In genomic region chr2:5869746-5870145, GRCm38 (mm10) we compare ENCODE assay signal across 21 mouse cellular contexts. TPM values are rescaled to one million over a fixed set of nuclear protein-coding genes. Genes with fewer than 3 reads are reported as not detected.
DNase-seq lines count a peak whose midpoint lies in the region; TF ChIP-seq lines count a peak whose summit lies in the region.
"Had no signal": no experiment of that assay in that cellular context is flagged by ENCODE, and none has a peak within 500 bp of the region (broad histone marks: within the 10 kb centered on the region; RNA-seq: fewer than 3 reads in every experiment).

No protein-coding gene starts in this region.

- H3K27ac ChIP-seq in liver, adult 2 months (replicated peaks; ENCODE audit: insufficient read depth, low read depth, low read length), result no peak overlapping the region
- H3K27ac ChIP-seq: embryonic facial prominence, embryonic 10.5 days; embryonic facial prominence, embryonic 12.5 days; forebrain, embryonic 13.5 days; forebrain, embryonic 15.5 days had no signal

- peaks cover 22% of the 10 kb centered on the region for H3K36me3 ChIP-seq in liver, adult 2 months (ENCODE audit: control insufficient read depth, insufficient read depth, low read length)

- H3K9ac ChIP-seq in liver, adult 2 months (ENCODE audit: low read depth, low read length), result no peak overlapping the region
- H3K9ac ChIP-seq: embryonic facial prominence, embryonic 12.5 days; forebrain, embryonic 13.5 days; forebrain, embryonic 15.5 days; forebrain, postnatal 0 days had no signal

- H3K27me3 ChIP-seq in liver, adult 2 months (ENCODE audit: control insufficient read depth, insufficient read depth, low read length), result no peaks in the 10 kb centered on the region
- H3K27me3 ChIP-seq: CH12.LX; embryonic facial prominence, embryonic 12.5 days; forebrain, embryonic 13.5 days; forebrain, embryonic 15.5 days had no signal

- DNase-seq in adrenal gland, adult (ENCODE audit: inconsistent age in 2 of 2, low spot score in 1 of 2), result peak; percentile 32 to 57
- no peak for DNase-seq in adrenal gland, postnatal 36 days
- DNase-seq in liver, adult 2 months (ENCODE audit: extremely low read depth, low read depth, low spot score), result peak; percentile 58
- DNase-seq in liver (no peak), MN1 (ENCODE audit: low spot score) (peak; percentile 24)
- DNase-seq in kidney, postnatal 36 days, result no peak
- DNase-seq: adrenal gland, adult 8-10 months; adrenal gland, postnatal 25 days; B cell, adult 2 months; cerebellum, adult 11-12 months; cerebellum, adult 2 months; cerebellum, adult 9-10 months; cerebellum, postnatal 10 days; cerebellum, postnatal 25 days; forebrain, postnatal 0 days had no signal

- no peak for TF ChIP-seq CTCF in liver, adult 2 months (IDR thresholded peaks at IDR 0.05; ENCODE audit: low read depth, low read length)

- TF ChIP-seq POLR2A in liver, adult 2 months (IDR thresholded peaks at IDR 0.05; ENCODE audit: extremely low read depth, insufficient read depth, low read length), result no peak

- no peak overlapping the region for H3K4me3 ChIP-seq in liver, adult 2 months (ENCODE audit: insufficient read depth, low read depth, low read length)
- H3K4me3 ChIP-seq: embryonic facial prominence, embryonic 10.5 days; embryonic facial prominence, embryonic 12.5 days; forebrain, embryonic 13.5 days; forebrain, embryonic 15.5 days had no signal

- H3K4me1 ChIP-seq in liver, adult 2 months (ENCODE audit: control insufficient read depth, insufficient read depth, low read length), result peaks cover 5% of the 10 kb centered on the region
- H3K4me1 ChIP-seq: embryonic facial prominence, embryonic 10.5 days; embryonic facial prominence, embryonic 12.5 days; forebrain, embryonic 13.5 days; forebrain, embryonic 15.5 days had no signal

- H3K79me2 ChIP-seq in liver, adult 2 months (ENCODE audit: control insufficient read depth, insufficient read depth, low read length), result no peaks in the 10 kb centered on the region

- 65% methylated on average over 5 of the region's 5 CpGs for WGBS in liver, adult 2 months

RNA-seq across cellular contexts. Expression of gene Gm13199, which starts 7.0 kb away (rescaled TPM):
- under 1 TPM; 0.66 to 0.73 TPM for total RNA-seq in adrenal gland, postnatal 36 days (2021)
- 0.34 and 0.65 TPM in 2 replicates for total RNA-seq in liver, adult 2 months (2014; rRNA removed)
- polyA plus RNA-seq in liver, adult 2 months (2012; rRNA removed), result 0.27 and 0.57 TPM in 2 replicates
- polyA plus RNA-seq: G1E had no signal

RNA-seq across cellular contexts. Expression of gene Cdc123, which starts 24.8 kb away (rescaled TPM):
- 100 to 1,000 TPM; 133 to 138 TPM for total RNA-seq in adrenal gland, postnatal 36 days (2021)
- total RNA-seq in liver, adult 2 months (2014; rRNA removed), result 92.7 and 117 TPM in 2 replicates
- 29.5 and 33.9 TPM in 2 replicates for polyA plus RNA-seq in liver, adult 2 months (2012; rRNA removed)

RNA-seq across cellular contexts. Expression of gene Nudt5, which starts 24.9 kb away (rescaled TPM):
- 10 to 100 TPM; 45.0 to 49.3 TPM for total RNA-seq in adrenal gland, postnatal 36 days (2021)
- 13.9 and 15.8 TPM in 2 replicates for total RNA-seq in liver, adult 2 months (2014; rRNA removed)
- 4.2 and 5.2 TPM in 2 replicates for polyA plus RNA-seq in liver, adult 2 months (2012; rRNA removed)

RNA-seq across cellular contexts. Expression of gene Sec61a2, which starts 25.5 kb away (rescaled TPM):
- total RNA-seq in adrenal gland, postnatal 36 days (2021), result 10 to 100 TPM; 28.0 to 38.2 TPM
- 14.2 and 17.1 TPM in 2 replicates for total RNA-seq in liver, adult 2 months (2014; rRNA removed)
- 4.5 and 8.2 TPM in 2 replicates for polyA plus RNA-seq in liver, adult 2 months (2012; rRNA removed)

Comparison
In these comparisons a context has a peak if more than half of its experiments do, and no peak if none do; other contexts are left out.
1. DNase-seq: peak in adrenal gland, adult (2 of 2), liver, adult 2 months (single experiment) and MN1 (single experiment); none in adrenal gland, postnatal 36 days (0 of 2), liver (single experiment) and kidney, postnatal 36 days (0 of 2).